Mouse (Mus musculus): Measurements from ENCODE around the gene Ky.

Gene Ky

GRCm38 (mm10) chr9:102505700-102506585 lies at the start of gene Ky:
Ky (plus strand) TSS chr9:102505750.
- no peak for DNase-seq (ENCODE audit: low spot score)

GRCm38 (mm10) chr9:102462251-102462650 lies 43.3 kb upstream of the Ky start:
- no peak for DNase-seq (ENCODE audit: low spot score)

DNA sequence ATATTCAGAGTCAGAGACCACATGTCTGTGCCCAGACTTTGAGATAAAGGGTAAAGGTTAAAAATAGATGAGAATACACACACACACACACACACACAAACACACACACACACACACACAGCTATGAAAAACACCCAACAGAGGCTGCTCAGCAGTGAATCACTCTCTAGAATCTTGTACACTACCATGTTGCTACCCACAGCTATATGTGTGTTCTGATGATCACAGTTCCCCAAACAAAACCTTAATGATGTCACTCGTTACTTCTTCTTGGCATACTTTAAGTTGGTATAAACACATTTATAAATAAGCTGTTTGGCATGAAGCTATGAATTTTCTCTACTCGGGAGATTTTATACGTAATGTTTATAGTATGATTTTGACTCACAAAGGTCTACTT lies 40.5 kb upstream of the Ky start:
- DNase-seq (ENCODE audit: low spot score), result no peak

DNA sequence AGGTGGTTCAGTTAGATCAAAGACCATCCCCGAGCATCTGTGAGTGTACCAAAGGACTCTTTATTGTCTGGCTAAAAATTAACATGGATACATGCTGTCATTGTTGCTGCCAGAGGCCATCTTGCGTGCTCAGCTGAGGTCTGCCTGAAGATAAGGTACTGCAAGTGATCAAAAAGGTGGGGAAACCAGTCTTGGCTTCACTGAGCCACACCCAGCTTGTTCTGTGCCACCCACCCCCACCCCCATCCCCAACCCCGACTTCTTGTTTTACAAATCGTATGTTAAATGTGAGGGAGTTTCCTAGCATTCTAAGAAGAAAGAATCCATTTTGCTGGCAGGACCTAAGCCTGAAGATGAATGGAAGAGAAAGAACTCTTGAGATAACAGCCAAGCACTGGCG lies 39.8 kb upstream of the Ky start:
- DNase-seq (ENCODE audit: low spot score), result no peak

DNA sequence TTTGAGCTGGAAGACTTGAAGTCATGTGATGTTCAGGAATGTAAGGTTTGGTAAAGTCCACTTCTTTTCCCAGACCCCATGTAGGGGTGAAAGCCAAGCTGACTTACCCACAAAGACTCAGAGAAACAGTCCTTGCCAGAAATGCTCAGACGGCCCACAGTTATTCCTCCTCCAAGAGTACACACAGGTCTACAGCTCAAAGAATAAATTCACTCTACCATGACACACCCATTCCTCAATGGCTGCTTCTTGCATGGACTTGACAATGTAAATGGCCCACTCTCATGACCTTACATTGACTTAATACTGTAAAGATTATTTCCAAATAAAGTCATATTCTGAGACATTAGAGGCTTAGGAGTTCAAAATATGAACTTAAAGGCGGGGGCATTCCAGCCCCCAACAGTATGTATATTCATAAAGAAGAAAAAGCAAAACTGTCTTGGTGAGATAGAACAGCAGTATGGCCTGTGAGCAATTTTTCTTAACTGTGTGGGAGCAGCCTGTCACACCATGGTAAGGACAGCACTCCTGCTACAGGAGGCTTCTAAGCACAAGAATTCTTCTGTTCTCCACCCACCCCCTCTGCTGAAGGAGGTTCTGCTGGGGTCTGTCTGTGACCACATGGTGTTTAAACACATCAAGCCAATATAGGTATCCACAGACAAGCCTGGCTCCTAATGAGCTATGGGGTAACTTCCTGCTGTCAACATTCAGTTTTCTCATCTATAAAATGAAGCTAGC lies 35.3 kb upstream of the Ky start:
- DNase-seq (ENCODE audit: low spot score), result no peak

DNA sequence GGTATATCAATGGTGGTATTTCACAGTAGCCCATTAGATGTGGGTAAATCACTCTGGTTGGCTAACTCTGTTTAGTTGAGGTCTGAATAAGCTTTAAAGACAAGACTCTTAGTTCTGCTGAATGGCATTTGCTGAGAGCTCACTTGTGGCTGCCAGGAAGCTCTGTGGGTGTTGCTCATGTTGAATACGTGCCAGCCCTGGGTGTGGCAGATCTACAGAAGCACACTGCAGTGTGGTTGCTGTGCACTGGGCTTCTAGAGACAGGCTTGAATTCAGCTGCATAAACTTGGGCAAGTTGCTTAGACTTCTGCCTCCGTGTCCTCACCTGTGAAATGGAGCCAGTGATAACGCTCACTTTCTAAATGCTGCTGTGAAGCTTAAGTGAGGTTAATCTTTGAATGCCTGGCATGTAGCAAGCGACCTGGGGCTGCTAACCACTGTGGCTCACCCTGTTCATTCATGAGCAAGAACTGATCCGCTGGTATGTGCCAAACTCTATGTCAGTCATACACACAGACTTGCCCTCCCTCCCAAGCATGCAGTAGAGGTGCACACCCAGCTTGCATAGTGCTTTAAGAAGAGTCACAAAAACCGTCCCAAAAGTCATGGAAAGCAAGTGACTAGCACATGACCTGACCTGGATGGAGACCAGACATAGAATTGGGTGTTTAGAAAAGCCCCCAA lies 27.6 kb upstream of the Ky start:
- DNase-seq (ENCODE audit: low spot score), result peak; percentile 13

GRCm38 (mm10) chr9:102478451-102478835 lies 27.1 kb upstream of the Ky start:
- no peak for DNase-seq (ENCODE audit: low spot score)

GRCm38 (mm10) chr9:102479022-102479421 lies 26.5 kb upstream of the Ky start:
- DNase-seq (ENCODE audit: low spot score), result peak; percentile 14

GRCm38 (mm10) chr9:102492031-102492795 lies 13.3 kb upstream of the Ky start:
- no peak for DNase-seq (ENCODE audit: low spot score)

GRCm38 (mm10) chr9:102493044-102493443 lies 12.5 kb upstream of the Ky start:
- no peak for DNase-seq (ENCODE audit: low spot score)

DNA sequence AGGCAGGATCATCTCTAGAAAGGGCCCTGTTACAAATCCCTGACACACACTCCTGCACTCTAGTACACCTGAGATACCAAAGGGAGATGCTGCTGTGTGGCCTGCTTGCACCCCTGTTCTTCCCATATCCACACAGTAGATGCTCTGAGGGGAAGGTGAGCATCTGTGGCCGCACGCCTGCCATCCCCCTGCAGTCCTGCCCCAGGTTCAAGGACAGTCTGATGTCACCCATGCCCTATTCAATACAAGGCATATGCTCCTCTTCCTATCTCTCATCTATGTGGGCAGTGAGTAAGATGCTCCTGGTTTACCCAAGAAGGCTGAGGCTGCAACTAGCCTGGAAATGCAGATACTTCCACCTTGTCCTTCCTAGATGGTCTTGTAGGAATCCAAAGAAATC lies 11.6 kb upstream of the Ky start:
- DNase-seq (ENCODE audit: low spot score), result no peak

GRCm38 (mm10) chr9:102494454-102494853 lies 11.1 kb upstream of the Ky start:
- no peak for DNase-seq (ENCODE audit: low spot score)

- DNase-seq (ENCODE audit: low spot score), result no peak
Observed at GRCm38 (mm10) chr9:102495266-102495665, 10.3 kb upstream of the Ky start.

DNA sequence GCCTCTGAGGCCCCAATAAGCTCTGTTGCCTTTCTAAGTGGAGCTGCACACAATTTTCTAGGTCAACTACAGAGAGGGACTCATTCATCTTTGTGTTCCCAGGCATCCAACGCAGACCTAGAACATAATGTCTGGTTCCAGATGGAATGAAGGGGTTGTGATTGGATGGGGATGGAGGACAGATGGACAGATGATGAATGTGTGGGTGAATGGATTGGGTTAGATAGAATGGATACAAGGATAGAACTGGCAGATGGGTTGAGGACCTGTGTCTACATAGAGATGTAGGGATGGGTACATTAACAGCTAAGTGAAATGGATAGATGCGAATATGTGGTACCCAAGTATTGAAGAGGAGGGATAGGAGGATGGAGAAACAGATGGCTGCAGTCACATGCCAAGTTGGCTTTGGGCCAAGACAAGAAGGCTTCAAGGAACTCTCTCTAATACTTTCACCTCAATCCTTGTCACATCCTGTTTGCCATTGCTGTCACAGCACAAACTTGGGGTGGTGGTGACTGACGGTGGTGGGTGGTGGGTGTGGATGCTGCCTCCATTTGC lies 9.0 kb upstream of the Ky start:
- DNase-seq (ENCODE audit: low spot score), result no peak

- no peak for DNase-seq (ENCODE audit: low spot score)
Observed at GRCm38 (mm10) chr9:102497089-102497690, 8.4 kb upstream of the Ky start.

- DNase-seq (ENCODE audit: low spot score), result no peak
Observed at GRCm38 (mm10) chr9:102497833-102498430, 7.6 kb upstream of the Ky start.

GRCm38 (mm10) chr9:102498701-102499100 lies 6.8 kb upstream of the Ky start:
- DNase-seq (ENCODE audit: low spot score), result no peak

GRCm38 (mm10) chr9:102499266-102499665 lies 6.3 kb upstream of the Ky start:
- no peak for DNase-seq (ENCODE audit: low spot score)

- DNase-seq (ENCODE audit: low spot score), result no peak
Observed at GRCm38 (mm10) chr9:102499746-102500145, 5.8 kb upstream of the Ky start.

DNA sequence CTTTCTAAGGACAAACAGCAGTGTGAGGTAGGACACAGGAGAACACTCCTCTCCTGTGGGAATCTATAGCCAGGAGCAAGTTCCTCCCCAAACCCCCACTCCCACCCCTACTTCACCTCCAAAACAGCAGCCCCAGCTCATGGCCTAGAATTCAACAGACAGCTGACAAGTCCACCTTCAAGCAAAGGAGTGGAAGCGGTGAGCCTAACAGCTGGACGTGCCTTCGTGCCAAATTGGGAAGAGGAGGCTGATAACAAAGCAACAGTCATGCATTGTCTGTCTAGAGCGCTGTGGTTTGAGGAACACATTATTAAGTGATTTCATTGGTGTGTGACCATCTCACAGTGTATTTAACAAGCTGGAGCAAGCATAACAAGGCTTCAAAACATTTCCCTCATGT lies 4.4 kb upstream of the Ky start:
- no peak for DNase-seq (ENCODE audit: low spot score)

Measured in urinary bladder, postnatal 14 days (tissue).